Mouse (Mus musculus) myocyte (in vitro differentiated cells): Measurements from ENCODE around the gene Gm49380. TPM values are rescaled to one million over a fixed set of nuclear protein-coding genes. Genes with fewer than 3 reads are reported as not detected.
A peak's percentile ranks its signal among the peaks of the same experiment; 100 is the strongest.

Experiments
- H3K27me3 ChIP-seq: one replicate; pipeline ENCODE4 v1.6.1; 2011; ENCODE audit not compliant: control insufficient read depth, insufficient read depth, insufficient read length
- H3K36me3 ChIP-seq: one replicate; pipeline ENCODE4 v1.6.1; 2011; ENCODE audit not compliant: control insufficient read depth, insufficient read depth
- H3K4me2 ChIP-seq: one replicate; pipeline ENCODE4 v1.6.1; 2011; ENCODE audit warnings: low read depth, control low read depth
- H3K4me3 ChIP-seq: one replicate; pipeline ENCODE4 v1.5.1; 2011; ENCODE audit warnings: mild to moderate bottlenecking, control low read depth, moderate library complexity
- H3K79me2 ChIP-seq: one replicate; pipeline ENCODE4 v1.6.1; 2011; ENCODE audit not compliant: control insufficient read depth, insufficient read depth
- H3ac ChIP-seq: one replicate; pipeline ENCODE4 v1.6.1; 2011; ENCODE audit not compliant: control insufficient read depth, insufficient read length
- CEBPB ChIP-seq: IDR thresholded peaks from 2 replicates; pipeline ENCODE4 v1.6.1; 2011; ENCODE audit warnings: mild to moderate bottlenecking, moderate library complexity; ENCODE audit not compliant: poor library complexity, insufficient read depth, severe bottlenecking
- E2F4 ChIP-seq: IDR thresholded peaks from one replicate; pipeline ENCODE4 v1.6.1; 2011; ENCODE audit warnings: mild to moderate bottlenecking, control low read depth, moderate library complexity; ENCODE audit not compliant: insufficient read depth
- MAX ChIP-seq: IDR thresholded peaks from one replicate; pipeline ENCODE4 v1.6.1; 2011; ENCODE audit warnings: low read depth, mild to moderate bottlenecking, control low read depth
- MYOD1 ChIP-seq, 3 experiments: IDR thresholded peaks; one replicate each; pipeline ENCODE4 v1.6.1; 2011; ENCODE audit warnings: control low read depth in 2 of 3, low read depth in 2 of 3, mild to moderate bottlenecking in 2 of 3, moderate library complexity in 1 of 3; ENCODE audit not compliant: insufficient read length in 2 of 3, control insufficient read depth in 1 of 3
- MYOG ChIP-seq, 3 experiments: IDR thresholded peaks; one replicate each; pipeline ENCODE4 v1.6.1; 2011; ENCODE audit warnings: control low read depth in 2 of 3, low read depth in 2 of 3, mild to moderate bottlenecking in 2 of 3; ENCODE audit not compliant: insufficient read length in 2 of 3, control insufficient read depth in 1 of 3, insufficient read depth in 1 of 3
- POLR2A ChIP-seq: IDR thresholded peaks from one replicate; pipeline ENCODE4 v1.6.1; 2011; ENCODE audit warnings: low read depth, mild to moderate bottlenecking, control low read depth, moderate library complexity; ENCODE audit not compliant: insufficient read length
- POLR2AphosphoS2 ChIP-seq: IDR thresholded peaks from one replicate; pipeline ENCODE4 v1.6.1; 2011; ENCODE audit warnings: low read depth, control low read depth; ENCODE audit not compliant: insufficient read length
- REST ChIP-seq: IDR thresholded peaks from one replicate; pipeline ENCODE4 v1.6.1; 2011; ENCODE audit warnings: mild to moderate bottlenecking, control low read depth, moderate library complexity; ENCODE audit not compliant: insufficient read depth, insufficient read length
- SRF ChIP-seq: IDR thresholded peaks from one replicate; pipeline ENCODE4 v1.6.1; 2011; ENCODE audit warnings: low read depth; ENCODE audit not compliant: control insufficient read depth, insufficient read length
- TCF12 ChIP-seq: IDR thresholded peaks from one replicate; pipeline ENCODE4 v1.6.1; 2011; ENCODE audit warnings: mild to moderate bottlenecking, control low read depth; ENCODE audit not compliant: poor library complexity, insufficient read depth, severe bottlenecking
- TCF3 ChIP-seq: IDR thresholded peaks from one replicate; pipeline ENCODE4 v1.6.1; 2011; ENCODE audit warnings: low read depth, control low read depth; ENCODE audit not compliant: insufficient read length
- USF1 ChIP-seq: IDR thresholded peaks from one replicate; pipeline ENCODE4 v1.6.1; 2011; ENCODE audit warnings: low read depth, mild to moderate bottlenecking, control low read depth, moderate library complexity
- polyA plus RNA-seq: library from polyadenylated mRNA; unstranded; fragments of >200 nt; fragmentation: generic; extraction: Trizol; gene quantifications from one replicate; pipeline ENCODE4 v1.2.1, GENCODE M21; 2012; ENCODE audit warnings: missing spikeins

Gene Gm49380
- 0.02 TPM for polyA plus RNA-seq

DNA sequence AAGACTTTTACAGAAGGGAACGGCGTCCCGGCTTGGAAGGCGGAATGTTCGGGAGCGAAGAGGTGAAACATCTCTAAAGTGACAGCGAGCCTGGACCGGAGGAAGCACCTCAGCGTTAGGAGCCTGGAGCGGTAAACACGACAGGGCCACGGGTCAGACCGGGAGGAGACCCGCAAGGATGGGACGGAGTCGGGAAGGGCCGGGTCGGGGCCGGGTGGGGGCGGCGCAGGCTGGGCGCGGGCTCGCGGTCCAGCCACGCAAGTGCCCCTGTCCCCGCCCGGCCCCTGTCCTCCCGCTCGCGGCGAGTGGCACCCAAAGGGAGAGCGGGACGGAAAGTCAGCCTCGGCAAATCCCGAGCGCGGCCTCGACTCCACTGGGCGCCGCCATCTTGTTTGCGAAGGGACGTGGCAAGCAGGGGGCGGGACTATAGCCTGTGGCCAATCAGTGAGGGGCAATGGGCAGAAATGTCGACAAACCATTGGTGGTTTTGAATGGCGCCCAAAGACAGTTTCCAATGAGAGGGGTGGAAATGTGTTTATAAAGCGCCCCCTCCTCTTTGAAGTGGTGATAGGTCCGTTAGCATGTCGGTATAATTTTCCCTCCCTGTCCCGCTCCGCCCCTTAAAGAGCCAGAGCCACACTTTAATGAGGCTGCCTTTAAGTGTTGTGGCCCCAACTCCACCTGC, at the start of gene Gm49380, which contains the start of gene Rnf26:
Gene Gm49380 (minus strand): TSS at position 396 of the 685 bp plus-strand sequence.
Gene Rnf26 (minus strand): TSS at position 413 of the 685 bp plus-strand sequence.
- no peaks in the 10 kb centered on the region for H3K27me3 ChIP-seq
- peak within 1 kb of the TSS; percentile 45 for H3K4me3 ChIP-seq
- TF ChIP-seq POLR2A (peak; percentile 75), SRF (peak; percentile 17), USF1 (no peak), E2F4 (peak; percentile 85), POLR2AphosphoS2 (peak; percentile 49), TCF3 (no peak)
- no peaks in the 10 kb centered on the region for H3K36me3 ChIP-seq
- H3K79me2 ChIP-seq: peaks cover 25% of the 10 kb centered on the region
- peak within 1 kb of the TSS; percentile 68 for H3K4me2 ChIP-seq
- peak within 1 kb of the TSS; percentile 94 for H3ac ChIP-seq

DNA sequence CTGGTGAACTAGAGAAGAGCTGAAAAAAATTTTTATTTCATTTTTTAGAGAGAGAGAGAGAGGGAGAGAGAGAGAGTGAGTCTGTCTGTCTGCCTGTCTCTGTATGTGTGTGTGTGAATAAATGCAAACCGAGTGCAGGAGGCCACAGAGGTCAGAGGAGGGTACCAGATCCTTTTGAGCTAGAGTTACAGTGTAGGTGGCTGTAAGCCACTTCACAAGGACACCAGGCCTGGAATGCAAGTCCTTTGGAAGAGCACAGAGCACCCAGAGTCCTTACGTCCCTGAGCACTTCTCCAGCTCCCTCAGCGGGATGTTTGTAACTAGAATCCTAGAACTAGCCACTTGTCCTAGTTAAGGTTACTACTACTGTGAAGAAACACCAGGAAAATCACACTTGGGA, 46.6 kb upstream of the Gm49380 start:
- no peak overlapping the region for H3K4me3 ChIP-seq
- no peaks in the 10 kb centered on the region for H3K79me2 ChIP-seq
- no peak for TF ChIP-seq POLR2A
- no peak for TF ChIP-seq MYOD1 (IDR thresholded peaks at IDR 0.05; ENCODE audit: control insufficient read depth in 1 of 3, insufficient read length in 2 of 3, low read depth in 2 of 3)
- TF ChIP-seq MAX: no peak
- no peak for TF ChIP-seq E2F4
- no peak for TF ChIP-seq CEBPB
- no peak for TF ChIP-seq TCF12
- no peak for TF ChIP-seq POLR2AphosphoS2
- no peak for TF ChIP-seq MYOG (IDR thresholded peaks at IDR 0.05; ENCODE audit: control insufficient read depth in 1 of 3, insufficient read depth in 1 of 3, insufficient read length in 2 of 3, low read depth in 2 of 3)
- TF ChIP-seq TCF3: no peak
- TF ChIP-seq SRF: no peak
- no peak for TF ChIP-seq USF1
- TF ChIP-seq REST: no peak
- peaks cover 21% of the 10 kb centered on the region for H3K36me3 ChIP-seq
- H3K27me3 ChIP-seq: no peaks in the 10 kb centered on the region
- no peak overlapping the region for H3K4me2 ChIP-seq
- no peak overlapping the region for H3ac ChIP-seq

- Histone ChIP-seq H3K36me3 (peaks cover 22% of the 10 kb centered on the region), H3K27me3 (no peaks in the 10 kb centered on the region), H3K4me3 (no peak overlapping the region), H3K79me2 (no peaks in the 10 kb centered on the region), H3K4me2 (no peak overlapping the region), H3ac (no peak overlapping the region)
- TF ChIP-seq E2F4: no peak
- TF ChIP-seq REST: no peak
- TF ChIP-seq POLR2AphosphoS2: no peak
- TF ChIP-seq MYOG (IDR thresholded peaks at IDR 0.05; ENCODE audit: control insufficient read depth in 1 of 3, insufficient read depth in 1 of 3, insufficient read length in 2 of 3, low read depth in 2 of 3): no peak
- TF ChIP-seq TCF3: no peak
- TF ChIP-seq POLR2A: no peak
- TF ChIP-seq MAX: no peak
- TF ChIP-seq MYOD1 (IDR thresholded peaks at IDR 0.05; ENCODE audit: control insufficient read depth in 1 of 3, insufficient read length in 2 of 3, low read depth in 2 of 3): no peak
- no peak for TF ChIP-seq TCF12
- TF ChIP-seq USF1: no peak
- TF ChIP-seq CEBPB: no peak
- TF ChIP-seq SRF: no peak
Measured at GRCm38 (mm10) chr9:44147290-44147689, 34.0 kb upstream of the Gm49380 start.

DNA sequence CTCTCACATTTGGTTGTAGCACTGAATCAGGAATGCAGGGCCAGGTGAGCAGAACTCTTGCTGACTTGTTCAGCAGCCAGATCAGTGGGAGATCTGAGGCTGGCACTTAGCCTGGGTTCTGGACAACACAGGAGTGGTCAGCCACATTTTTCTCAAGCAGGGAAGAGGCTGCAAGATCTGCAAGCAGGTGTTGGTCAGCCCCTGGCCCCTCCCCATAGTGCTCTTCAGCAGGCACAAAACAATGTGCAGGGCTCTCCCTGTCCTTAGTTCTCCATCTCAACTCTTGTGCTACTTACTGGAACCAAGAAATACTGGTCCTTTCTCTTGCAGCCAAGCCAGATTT, 31.4 kb upstream of the Gm49380 start:
- peaks cover 13% of the 10 kb centered on the region for H3K36me3 ChIP-seq
- no peak overlapping the region for H3K4me3 ChIP-seq
- TF ChIP-seq TCF3 (no peak), REST (no peak), POLR2AphosphoS2 (no peak), MYOG (IDR thresholded peaks at IDR 0.05; ENCODE audit: control insufficient read depth in 1 of 3, insufficient read depth in 1 of 3, insufficient read length in 2 of 3, low read depth in 2 of 3) (no peak), E2F4 (no peak), USF1 (no peak), MYOD1 (IDR thresholded peaks at IDR 0.05; ENCODE audit: control insufficient read depth in 1 of 3, insufficient read length in 2 of 3, low read depth in 2 of 3) (no peak), POLR2A (no peak), MAX (no peak), SRF (no peak), CEBPB (no peak), TCF12 (no peak)
- no peaks in the 10 kb centered on the region for H3K79me2 ChIP-seq
- no peak overlapping the region for H3ac ChIP-seq
- H3K27me3 ChIP-seq: no peaks in the 10 kb centered on the region
- no peak overlapping the region for H3K4me2 ChIP-seq
